Mouse (Mus musculus) liver, embryonic 15.5 days (tissue): ENCODE measurements around the gene Rcan1. TPM values are rescaled to one million over a fixed set of nuclear protein-coding genes. Genes with fewer than 3 reads are reported as not detected.
A peak's percentile ranks its signal among the peaks of the same experiment; 100 is the strongest.

Experiments used
- ATAC-seq: fragments of 200-750 bp; cut with Nextera tagmentation; 2 replicates; pipeline ENCODE4 v1.8.0; 2017; ENCODE audit warnings: moderate number of reproducible peaks, mild to moderate bottlenecking, moderate library complexity; ENCODE audit not compliant: insufficient read depth
- H3K27ac ChIP-seq: fragments of 300-500 bp; sonication (generic); replicated peaks from 2 replicates; pipeline ENCODE4 v1.5.1; 2015; ENCODE audit warnings: mild to moderate bottlenecking, inconsistent platforms
- H3K27me3 ChIP-seq: fragments of 300-500 bp; sonication (generic); 2 replicates; pipeline ENCODE4 v1.6.1; 2015; ENCODE audit warnings: mild to moderate bottlenecking, inconsistent platforms
- H3K36me3 ChIP-seq: fragments of 300-500 bp; sonication (generic); replicated peaks from 2 replicates; pipeline ENCODE4 v1.6.1; 2015; ENCODE audit warnings: moderate library complexity, mild to moderate bottlenecking, inconsistent platforms
- H3K4me1 ChIP-seq: fragments of 300-500 bp; sonication (generic); replicated peaks from 2 replicates; pipeline ENCODE4 v1.6.1; 2015; ENCODE audit warnings: inconsistent platforms
- H3K4me2 ChIP-seq: fragments of 300-500 bp; sonication (generic); 2 replicates; pipeline ENCODE4 v1.6.1; 2015; ENCODE audit warnings: moderate library complexity, mild to moderate bottlenecking, inconsistent platforms
- H3K4me3 ChIP-seq: fragments of 300-500 bp; sonication (generic); replicated peaks from 2 replicates; pipeline ENCODE4 v1.5.1; 2015; ENCODE audit warnings: mild to moderate bottlenecking, inconsistent platforms
- H3K9ac ChIP-seq: fragments of 300-500 bp; sonication (generic); 2 replicates; pipeline ENCODE4 v1.6.1; 2015; ENCODE audit warnings: moderate library complexity, mild to moderate bottlenecking, inconsistent platforms
- H3K9me3 ChIP-seq: fragments of 300-500 bp; sonication (generic); replicated peaks from 2 replicates; pipeline ENCODE4 v1.6.1; 2016; ENCODE audit warnings: inconsistent platforms
- WGBS: fragments of 180-500 bp; shearing (Covaris S2); methylation state at CpG from one replicate; pipeline ENCODE4 v1.1.7; 2015; ENCODE audit warnings: mixed read lengths; ENCODE audit not compliant: insufficient replicate concordance; 5-methylcytosine and 5-hydroxymethylcytosine counted together
- polyA plus RNA-seq: library from polyadenylated mRNA; unstranded; fragments of >200 nt; fragmentation: Nextera tagmentation; extraction: Ambion mirVana; gene quantifications from 2 replicates; pipeline ENCODE4 v1.2.1, GENCODE M21; 2015

Gene Rcan1
- polyA plus RNA-seq, 1 experiment from 2014 or later, result 9.3 TPM

- Histone ChIP-seq H3K9me3 (no peaks in the 10 kb centered on the region), H3K27me3 (no peaks in the 10 kb centered on the region), H3K4me1 (peaks cover 4% of the 10 kb centered on the region; the same call in 1 of the 2 replicates), H3K4me2 (no peak overlapping the region), H3K9ac (no peak overlapping the region), H3K4me3 (no peak overlapping the region), H3K36me3 (no peaks in the 10 kb centered on the region), H3K27ac (no peak overlapping the region)
- ATAC-seq, result no peak
- 81% methylated on average over 17 of the region's 17 CpGs for WGBS
Observed at GRCm38 (mm10) chr16:92451516-92452072, 19.1 kb downstream of the Rcan1 start.

- no peaks in the 10 kb centered on the region for H3K36me3 ChIP-seq
- WGBS, result 74% methylated on average over 8 of the region's 8 CpGs
Observed at GRCm38 (mm10) chr16:92450331-92450730, 20.3 kb downstream of the Rcan1 start.

GRCm38 (mm10) chr16:92449080-92449479 is 21.6 kb downstream of the Rcan1 start:
- H3K9ac ChIP-seq, result no peak overlapping the region
- 83% methylated on average over 14 of the region's 14 CpGs for WGBS
- no peak overlapping the region for H3K4me2 ChIP-seq
- no peaks in the 10 kb centered on the region for H3K36me3 ChIP-seq
- no peaks in the 10 kb centered on the region for H3K27me3 ChIP-seq
- H3K9me3 ChIP-seq, result no peaks in the 10 kb centered on the region
- ATAC-seq, result no peak
- no peak overlapping the region for H3K4me3 ChIP-seq
- no peak overlapping the region for H3K27ac ChIP-seq
- H3K4me1 ChIP-seq, result peaks cover 13% of the 10 kb centered on the region; the same call in 1 of the 2 replicates

More at GRCm38 (mm10) chr16:92450331-92450730, 20.3 kb downstream of the Rcan1 start:
- no peak overlapping the region for H3K4me3 ChIP-seq
- H3K27ac ChIP-seq, result no peak overlapping the region
- no peaks in the 10 kb centered on the region for H3K27me3 ChIP-seq
- H3K9ac ChIP-seq, result no peak overlapping the region
- peaks cover 13% of the 10 kb centered on the region; the same call in 1 of the 2 replicates for H3K4me1 ChIP-seq
- no peak for ATAC-seq
- no peaks in the 10 kb centered on the region for H3K9me3 ChIP-seq
- no peak overlapping the region for H3K4me2 ChIP-seq

DNA sequence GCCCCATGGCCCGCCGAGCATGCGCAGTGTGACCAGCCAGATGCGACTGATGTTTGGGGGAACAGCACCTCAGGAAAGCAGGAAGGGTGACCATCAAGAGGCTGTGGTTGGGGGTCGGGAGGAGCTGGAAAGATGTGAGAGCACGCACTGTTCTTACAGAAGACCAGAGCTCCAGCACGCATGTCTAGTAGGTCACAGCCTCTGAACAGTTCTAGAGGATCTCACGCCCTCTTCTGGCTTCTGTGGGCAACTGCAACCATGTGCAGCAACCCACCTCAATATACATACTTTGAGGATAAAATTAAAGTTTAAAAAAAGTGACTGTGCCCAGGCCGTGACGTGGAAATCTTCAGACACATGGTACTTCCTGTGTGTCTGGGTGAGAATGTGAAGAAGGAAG is 25.3 kb downstream of the Rcan1 start:
- ATAC-seq, result no peak
- H3K4me2 ChIP-seq, result no peak overlapping the region
- H3K27me3 ChIP-seq, result no peaks in the 10 kb centered on the region
- no peaks in the 10 kb centered on the region for H3K9me3 ChIP-seq
- no peak overlapping the region for H3K27ac ChIP-seq
- WGBS, result 57% methylated on average over 10 of the region's 10 CpGs
- no peak overlapping the region for H3K9ac ChIP-seq
- H3K4me3 ChIP-seq, result no peak overlapping the region
- H3K36me3 ChIP-seq, result no peaks in the 10 kb centered on the region
- H3K4me1 ChIP-seq, result peaks cover 20% of the 10 kb centered on the region

- ATAC-seq, result 0 out of 2 replicates have a peak, but pooled peaks have one; percentile 17
- peaks cover 20% of the 10 kb centered on the region for H3K4me1 ChIP-seq
- no peaks in the 10 kb centered on the region for H3K9me3 ChIP-seq
- H3K4me3 ChIP-seq, result no peak overlapping the region
- H3K4me2 ChIP-seq, result no peak overlapping the region
- H3K27me3 ChIP-seq, result no peaks in the 10 kb centered on the region
- WGBS, result 14% methylated on average over 13 of the region's 13 CpGs
- no peaks in the 10 kb centered on the region for H3K36me3 ChIP-seq
- H3K9ac ChIP-seq, result no peak overlapping the region
- H3K27ac ChIP-seq, result no peak overlapping the region
Observed at GRCm38 (mm10) chr16:92443644-92444113, 27.0 kb downstream of the Rcan1 start.

DNA sequence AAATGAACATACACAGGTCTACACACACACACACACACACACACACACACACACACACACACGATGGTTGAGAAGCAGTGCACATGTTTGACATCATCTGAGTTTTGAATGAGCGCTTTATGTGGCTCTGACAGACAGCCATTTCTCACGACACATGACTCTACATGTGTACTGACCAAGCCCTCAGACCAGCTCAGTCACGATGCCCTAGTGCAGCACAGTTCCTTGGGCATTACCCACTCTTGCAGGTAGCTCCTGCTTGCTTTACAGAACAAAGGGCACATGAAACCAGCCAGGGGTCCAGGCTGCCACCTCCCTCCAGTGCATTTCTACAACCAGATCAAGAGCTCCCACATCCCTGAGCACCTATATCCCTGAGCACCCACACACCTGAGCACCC is 27.7 kb downstream of the Rcan1 start:
- Histone ChIP-seq H3K4me1 (peaks cover 20% of the 10 kb centered on the region), H3K4me3 (no peak overlapping the region), H3K4me2 (no peak overlapping the region), H3K36me3 (no peaks in the 10 kb centered on the region), H3K27ac (no peak overlapping the region), H3K9me3 (no peaks in the 10 kb centered on the region), H3K9ac (no peak overlapping the region), H3K27me3 (no peaks in the 10 kb centered on the region)
- WGBS, result 78% methylated on average over 4 of the region's 4 CpGs
- ATAC-seq, result no peak

GRCm38 (mm10) chr16:92442150-92442549 is 28.5 kb downstream of the Rcan1 start:
- Histone ChIP-seq H3K27me3 (no peaks in the 10 kb centered on the region), H3K9ac (no peak overlapping the region), H3K4me1 (peaks cover 20% of the 10 kb centered on the region), H3K27ac (no peak overlapping the region), H3K4me3 (no peak overlapping the region), H3K36me3 (no peaks in the 10 kb centered on the region), H3K4me2 (no peak overlapping the region), H3K9me3 (no peaks in the 10 kb centered on the region)
- ATAC-seq, result no peak
- 78% methylated on average over 11 of the region's 11 CpGs for WGBS

DNA sequence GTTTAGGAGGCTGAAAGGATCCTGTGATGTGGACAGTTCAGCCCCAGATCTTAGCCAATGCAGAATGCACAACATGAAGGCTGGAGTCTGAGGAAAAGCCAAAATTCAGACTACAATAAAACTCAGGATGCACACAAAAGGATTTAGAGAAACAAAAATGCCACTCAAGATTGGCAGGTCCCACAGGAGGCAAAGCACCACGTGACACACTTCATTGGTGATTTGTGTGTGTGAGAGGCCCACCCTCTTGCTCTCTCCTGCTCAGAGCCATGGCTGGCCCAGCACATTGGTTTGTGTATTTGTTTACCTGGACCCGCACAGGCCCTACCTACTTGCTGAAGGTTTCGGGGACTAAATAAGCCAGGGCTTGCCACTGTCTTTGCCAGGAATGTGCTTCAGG is 29.5 kb downstream of the Rcan1 start:
- Histone ChIP-seq H3K4me1 (peaks cover 19% of the 10 kb centered on the region), H3K4me2 (no peak overlapping the region), H3K9ac (no peak overlapping the region), H3K27me3 (no peaks in the 10 kb centered on the region), H3K9me3 (no peaks in the 10 kb centered on the region), H3K4me3 (no peak overlapping the region), H3K27ac (no peak overlapping the region), H3K36me3 (no peaks in the 10 kb centered on the region)
- 57% methylated on average over 3 of the region's 3 CpGs for WGBS
- no peak for ATAC-seq

DNA sequence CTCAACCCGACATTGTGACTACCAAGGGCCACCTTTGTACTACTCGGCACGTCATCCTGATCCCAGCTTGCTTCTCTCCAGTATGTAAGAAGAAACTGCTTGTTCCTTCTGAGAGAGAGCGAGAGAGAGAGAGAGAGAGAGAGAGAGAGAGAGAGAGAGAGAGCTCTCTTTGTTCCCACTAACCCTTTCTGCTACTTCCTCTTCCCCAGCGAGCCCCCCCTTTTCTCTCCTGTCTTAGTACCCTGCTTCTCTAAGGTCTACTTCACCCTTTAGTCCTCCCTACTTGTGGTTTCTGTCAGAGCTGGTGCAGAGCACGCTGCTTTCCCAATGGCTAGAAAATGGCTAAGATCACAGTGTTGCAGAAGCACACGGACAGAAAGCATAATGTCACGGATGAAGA is 30.4 kb downstream of the Rcan1 start:
- ATAC-seq, result no peak
- H3K9me3 ChIP-seq, result no peaks in the 10 kb centered on the region
- H3K27me3 ChIP-seq, result no peaks in the 10 kb centered on the region
- H3K9ac ChIP-seq, result no peak overlapping the region
- no peak overlapping the region for H3K4me3 ChIP-seq
- peaks cover 11% of the 10 kb centered on the region for H3K4me1 ChIP-seq
- H3K4me2 ChIP-seq, result no peak overlapping the region
- H3K36me3 ChIP-seq, result no peaks in the 10 kb centered on the region
- H3K27ac ChIP-seq, result no peak overlapping the region
- 43% methylated on average over 8 of the region's 8 CpGs for WGBS

GRCm38 (mm10) chr16:92439775-92440174 is 30.9 kb downstream of the Rcan1 start:
- no peak for ATAC-seq
- no peak overlapping the region for H3K4me2 ChIP-seq
- H3K4me1 ChIP-seq, result peaks cover 11% of the 10 kb centered on the region
- no peak overlapping the region for H3K27ac ChIP-seq
- no peak overlapping the region for H3K9ac ChIP-seq
- no peaks in the 10 kb centered on the region for H3K36me3 ChIP-seq
- 58% methylated on average over 2 of the region's 2 CpGs for WGBS
- H3K27me3 ChIP-seq, result no peaks in the 10 kb centered on the region
- no peak overlapping the region for H3K4me3 ChIP-seq
- H3K9me3 ChIP-seq, result no peaks in the 10 kb centered on the region

- no peaks in the 10 kb centered on the region for H3K27me3 ChIP-seq
- ATAC-seq, result no peak
- H3K36me3 ChIP-seq, result no peaks in the 10 kb centered on the region
- no peaks in the 10 kb centered on the region for H3K4me1 ChIP-seq
- WGBS, result 74% methylated on average over 18 of the region's 18 CpGs
- H3K9me3 ChIP-seq, result no peaks in the 10 kb centered on the region
- no peak overlapping the region for H3K4me2 ChIP-seq
- H3K27ac ChIP-seq, result no peak overlapping the region
- no peak overlapping the region for H3K9ac ChIP-seq
- H3K4me3 ChIP-seq, result no peak overlapping the region
Observed at GRCm38 (mm10) chr16:92435431-92435985, 35.2 kb downstream of the Rcan1 start.

DNA sequence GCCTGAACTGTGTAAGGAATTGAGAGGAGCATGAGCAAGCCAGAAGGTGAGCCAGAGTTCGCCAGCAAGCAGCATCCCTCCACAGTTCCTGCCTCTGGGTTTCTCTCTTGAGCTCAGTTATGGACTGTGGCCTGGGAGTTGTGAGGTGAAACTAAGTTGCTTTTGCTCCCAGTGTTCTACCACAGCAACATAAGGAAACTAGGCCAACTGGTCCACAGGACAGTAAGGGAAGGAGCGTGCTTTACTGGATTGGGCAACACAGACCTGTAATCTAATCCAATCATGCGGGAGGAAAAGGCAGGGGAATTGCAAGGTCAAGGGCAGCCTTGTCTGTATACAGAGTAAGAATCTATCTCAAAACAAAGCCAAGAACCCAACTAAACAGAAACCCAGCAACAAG is 37.5 kb downstream of the Rcan1 start:
- Histone ChIP-seq H3K4me2 (no peak overlapping the region), H3K9ac (no peak overlapping the region), H3K27ac (no peak overlapping the region), H3K4me3 (no peak overlapping the region), H3K4me1 (0 out of 2 replicates have a peak, but pooled peaks cover 5% of the 10 kb centered on the region), H3K36me3 (no peaks in the 10 kb centered on the region), H3K27me3 (no peaks in the 10 kb centered on the region), H3K9me3 (no peaks in the 10 kb centered on the region)
- ATAC-seq, result no peak
- 75% methylated on average over 3 of the region's 3 CpGs for WGBS
